Mouse (Mus musculus) midbrain, embryonic 16.5 days (tissue): ENCODE results near the gene Leprot. TPM values are rescaled to one million over a fixed set of nuclear protein-coding genes. Genes with fewer than 3 reads are reported as not detected.

Experiments used
- ATAC-seq: fragments of 200-750 bp; cut with Nextera tagmentation; 2 replicates; pipeline ENCODE4 v1.8.0; 2017; ENCODE audit warnings: moderate TSS enrichment
- H3K27ac ChIP-seq: fragments of 300-500 bp; sonication (generic); 2 replicates; pipeline ENCODE4 v1.5.1; 2014; ENCODE audit warnings: mild to moderate bottlenecking, low read length, mixed read lengths
- H3K27me3 ChIP-seq: fragments of 300-500 bp; sonication (generic); 2 replicates; pipeline ENCODE4 v1.6.1; 2014; ENCODE audit warnings: low read depth, low read length, mixed read lengths; ENCODE audit not compliant: control insufficient read depth, insufficient read depth
- H3K36me3 ChIP-seq: fragments of 300-500 bp; sonication (generic); 2 replicates; pipeline ENCODE4 v1.6.1; 2014; ENCODE audit warnings: mild to moderate bottlenecking, low read length, moderate library complexity, mixed read lengths; ENCODE audit not compliant: control insufficient read depth, insufficient read depth
- H3K4me1 ChIP-seq: fragments of 300-500 bp; sonication (generic); 2 replicates; pipeline ENCODE4 v1.6.1; 2014; ENCODE audit warnings: mild to moderate bottlenecking, low read length, mixed read lengths; ENCODE audit not compliant: control insufficient read depth, insufficient read depth
- H3K4me2 ChIP-seq: fragments of 300-500 bp; sonication (generic); 2 replicates; pipeline ENCODE4 v1.6.1; 2014; ENCODE audit warnings: mild to moderate bottlenecking, low read length, mixed read lengths
- H3K4me3 ChIP-seq: fragments of 300-500 bp; sonication (generic); 2 replicates; pipeline ENCODE4 v1.5.1; 2014; ENCODE audit warnings: low read depth, mild to moderate bottlenecking, low read length, moderate library complexity, mixed read lengths
- H3K9ac ChIP-seq: fragments of 300-500 bp; sonication (generic); 2 replicates; pipeline ENCODE4 v1.6.1; 2014; ENCODE audit warnings: low read depth, low read length, mixed read lengths
- H3K9me3 ChIP-seq: fragments of 300-500 bp; sonication (generic); replicated peaks from 2 replicates; pipeline ENCODE4 v1.6.1; 2014; ENCODE audit warnings: mild to moderate bottlenecking, low read length, mixed read lengths; ENCODE audit not compliant: control insufficient read depth, poor library complexity, severe bottlenecking
- WGBS: fragments of 180-500 bp; shearing (Covaris S2); extraction: QIAGEN DNeasy Blood & Tissue Kit; methylation state at CpG from one replicate; pipeline ENCODE4 v1.1.7; 2014; 5-methylcytosine and 5-hydroxymethylcytosine counted together
- polyA plus RNA-seq: library from polyadenylated mRNA; unstranded; fragments of >200 nt; fragmentation: Nextera tagmentation; extraction: Ambion mirVana; gene quantifications from 2 replicates; pipeline ENCODE4 v1.2.1, GENCODE M21; 2015

Gene Leprot
- polyA plus RNA-seq, 1 experiment from 2014 or later: 111 TPM

GRCm38 (mm10) chr4:101654788-101655414 is 7.4 kb downstream of the Leprot start:
- Histone ChIP-seq H3K4me1 (no peaks in the 10 kb centered on the region), H3K27ac (no peak overlapping the region), H3K27me3 (no peaks in the 10 kb centered on the region), H3K9ac (no peak overlapping the region), H3K4me3 (no peak overlapping the region), H3K9me3 (no peaks in the 10 kb centered on the region), H3K4me2 (no peak overlapping the region), H3K36me3 (peaks cover 4% of the 10 kb centered on the region; the same call in 1 of the 2 replicates)
- 90% methylated on average over 4 of the region's 4 CpGs for WGBS
- ATAC-seq: no peak

- H3K4me2 ChIP-seq: no peak overlapping the region
- ATAC-seq: no peak
- WGBS: 85% methylated on average over 7 of the region's 7 CpGs
- H3K9me3 ChIP-seq: no peaks in the 10 kb centered on the region
- no peaks in the 10 kb centered on the region for H3K27me3 ChIP-seq
- no peaks in the 10 kb centered on the region for H3K4me1 ChIP-seq
- H3K9ac ChIP-seq: no peak overlapping the region
- H3K27ac ChIP-seq: no peak overlapping the region
- no peak overlapping the region for H3K4me3 ChIP-seq
- H3K36me3 ChIP-seq: peaks cover 5% of the 10 kb centered on the region
Measured at GRCm38 (mm10) chr4:101655415-101655790, 7.9 kb downstream of the Leprot start.

- peaks cover 9% of the 10 kb centered on the region for H3K36me3 ChIP-seq
- ATAC-seq: no peak
- WGBS: 90% methylated on average over 15 of the region's 15 CpGs
- H3K9me3 ChIP-seq: no peaks in the 10 kb centered on the region
- H3K4me3 ChIP-seq: no peak overlapping the region
- no peak overlapping the region for H3K9ac ChIP-seq
- no peak overlapping the region for H3K4me2 ChIP-seq
- no peak overlapping the region for H3K27ac ChIP-seq
- no peaks in the 10 kb centered on the region for H3K27me3 ChIP-seq
- H3K4me1 ChIP-seq: no peaks in the 10 kb centered on the region
Measured at GRCm38 (mm10) chr4:101656056-101656455, 8.5 kb downstream of the Leprot start.

- H3K27me3 ChIP-seq: no peaks in the 10 kb centered on the region
- H3K9ac ChIP-seq: no peak overlapping the region
- no peak overlapping the region for H3K4me3 ChIP-seq
- H3K4me2 ChIP-seq: no peak overlapping the region
- 61% methylated on average over 6 of the region's 6 CpGs for WGBS
- no peaks in the 10 kb centered on the region for H3K9me3 ChIP-seq
- no peaks in the 10 kb centered on the region for H3K4me1 ChIP-seq
- H3K36me3 ChIP-seq: peaks cover 14% of the 10 kb centered on the region
- ATAC-seq: peak; percentile 64; the same call in 1 of the 2 replicates
- no peak overlapping the region for H3K27ac ChIP-seq
Measured at GRCm38 (mm10) chr4:101656956-101657570, 9.5 kb downstream of the Leprot start.

GRCm38 (mm10) chr4:101664160-101664750 is 16.7 kb downstream of the Leprot start:
- Histone ChIP-seq H3K4me3 (no peak overlapping the region), H3K9ac (no peak overlapping the region), H3K9me3 (no peaks in the 10 kb centered on the region), H3K27ac (no peak overlapping the region), H3K4me2 (no peak overlapping the region), H3K36me3 (peaks cover 13% of the 10 kb centered on the region), H3K27me3 (no peaks in the 10 kb centered on the region), H3K4me1 (no peaks in the 10 kb centered on the region)
- WGBS: 61% methylated on average over 9 of the region's 9 CpGs
- ATAC-seq: no peak

- H3K36me3 ChIP-seq: peaks cover 13% of the 10 kb centered on the region
- WGBS: 96% methylated on average over 4 of the region's 4 CpGs
Measured at GRCm38 (mm10) chr4:101664766-101665165, 17.2 kb downstream of the Leprot start.

GRCm38 (mm10) chr4:101669161-101669560 is 21.6 kb downstream of the Leprot start:
- Histone ChIP-seq H3K4me1 (no peaks in the 10 kb centered on the region), H3K36me3 (no peaks in the 10 kb centered on the region), H3K27me3 (no peaks in the 10 kb centered on the region), H3K4me2 (no peak overlapping the region), H3K9me3 (no peaks in the 10 kb centered on the region), H3K9ac (no peak overlapping the region), H3K27ac (no peak overlapping the region), H3K4me3 (no peak overlapping the region)
- no peak for ATAC-seq
- WGBS: 66% methylated on average over 5 of the region's 5 CpGs

More at GRCm38 (mm10) chr4:101664766-101665165, 17.2 kb downstream of the Leprot start:
- no peak for ATAC-seq
- H3K4me3 ChIP-seq: no peak overlapping the region
- no peak overlapping the region for H3K27ac ChIP-seq
- H3K9me3 ChIP-seq: no peaks in the 10 kb centered on the region
- no peak overlapping the region for H3K9ac ChIP-seq
- no peaks in the 10 kb centered on the region for H3K4me1 ChIP-seq
- no peaks in the 10 kb centered on the region for H3K27me3 ChIP-seq
- no peak overlapping the region for H3K4me2 ChIP-seq

- 85% methylated on average over 5 of the region's 5 CpGs for WGBS
- no peak for ATAC-seq
- H3K36me3 ChIP-seq: no peaks in the 10 kb centered on the region
- H3K4me1 ChIP-seq: no peaks in the 10 kb centered on the region
- no peak overlapping the region for H3K4me2 ChIP-seq
- no peaks in the 10 kb centered on the region for H3K9me3 ChIP-seq
- no peak overlapping the region for H3K27ac ChIP-seq
- H3K9ac ChIP-seq: no peak overlapping the region
- no peaks in the 10 kb centered on the region for H3K27me3 ChIP-seq
- no peak overlapping the region for H3K4me3 ChIP-seq
Measured at GRCm38 (mm10) chr4:101669811-101670210, 22.3 kb downstream of the Leprot start.

- Histone ChIP-seq H3K9me3 (no peaks in the 10 kb centered on the region), H3K27ac (no peak overlapping the region), H3K4me1 (no peaks in the 10 kb centered on the region), H3K4me3 (no peak overlapping the region), H3K36me3 (no peaks in the 10 kb centered on the region), H3K27me3 (no peaks in the 10 kb centered on the region), H3K4me2 (no peak overlapping the region), H3K9ac (no peak overlapping the region)
- WGBS: 78% methylated on average over 5 of the region's 5 CpGs
- ATAC-seq: no peak
Measured at GRCm38 (mm10) chr4:101674790-101675189, 27.3 kb downstream of the Leprot start.
